Mouse (Mus musculus): ENCODE data around the gene Itih5. TPM values are rescaled to one million over a fixed set of nuclear protein-coding genes. Genes with fewer than 3 reads are reported as not detected.

Itih5 gene
- total RNA-seq, 2 experiments from 2014 or later: 29.6 to 55.8 TPM

GRCm38 (mm10) chr2:10166635-10167034 lies 13.3 kb downstream of the Itih5 start:
- DNase-seq (ENCODE audit: low spot score in 2 of 2): no peak

- DNase-seq (ENCODE audit: low spot score in 2 of 2): no peak
These were observed 13.9 kb downstream of the Itih5 start for GRCm38 (mm10) chr2:10167283-10167682.

- no peak for DNase-seq (ENCODE audit: low spot score in 2 of 2)
These were observed 14.6 kb downstream of the Itih5 start for GRCm38 (mm10) chr2:10168016-10168415.

GRCm38 (mm10) chr2:10169991-10170390 lies 16.6 kb downstream of the Itih5 start:
- no peak for DNase-seq (ENCODE audit: low spot score in 2 of 2)

- DNase-seq (ENCODE audit: low spot score in 2 of 2): no peak
These were observed 40.2 kb downstream of the Itih5 start for GRCm38 (mm10) chr2:10193553-10193952.

- no peak for DNase-seq (ENCODE audit: low spot score in 2 of 2)
These were observed 41.8 kb downstream of the Itih5 start for GRCm38 (mm10) chr2:10195162-10195561.

- DNase-seq (ENCODE audit: low spot score in 2 of 2): peak in 1 of 2 experiments; percentile 14
These were observed 46.0 kb downstream of the Itih5 start for GRCm38 (mm10) chr2:10199326-10199725.

- DNase-seq (ENCODE audit: low spot score in 2 of 2): no peak
These were observed 47.4 kb downstream of the Itih5 start for GRCm38 (mm10) chr2:10200736-10201285.

GRCm38 (mm10) chr2:10204301-10204700 lies 50.9 kb downstream of the Itih5 start:
- no peak for DNase-seq (ENCODE audit: low spot score in 2 of 2)

- no peak for DNase-seq (ENCODE audit: low spot score in 2 of 2)
These were observed 60.1 kb downstream of the Itih5 start for GRCm38 (mm10) chr2:10213468-10213867.

- DNase-seq (ENCODE audit: low spot score in 2 of 2): no peak
These were observed 62.6 kb downstream of the Itih5 start for GRCm38 (mm10) chr2:10215876-10216565.

- no peak for DNase-seq (ENCODE audit: low spot score in 2 of 2)
These were observed 63.3 kb downstream of the Itih5 start for GRCm38 (mm10) chr2:10216566-10217247.

GRCm38 (mm10) chr2:10221862-10222261 lies 68.5 kb downstream of the Itih5 start:
- no peak for DNase-seq (ENCODE audit: low spot score in 2 of 2)

- no peak for DNase-seq (ENCODE audit: low spot score in 2 of 2)
These were observed 73.5 kb downstream of the Itih5 start for GRCm38 (mm10) chr2:10226907-10227306.

- no peak for DNase-seq (ENCODE audit: low spot score in 2 of 2)
These were observed 78.6 kb downstream of the Itih5 start for GRCm38 (mm10) chr2:10231971-10232370.

- DNase-seq (ENCODE audit: low spot score in 2 of 2): no peak
These were observed 83.2 kb downstream of the Itih5 start for GRCm38 (mm10) chr2:10236554-10236953.

- DNase-seq (ENCODE audit: low spot score in 2 of 2): no peak
These were observed 89.6 kb downstream of the Itih5 start for GRCm38 (mm10) chr2:10242970-10243369.

- DNase-seq (ENCODE audit: low spot score in 2 of 2): peak in 1 of 2 experiments; percentile 12
These were observed 97.1 kb downstream of the Itih5 start for GRCm38 (mm10) chr2:10250441-10250840.

GRCm38 (mm10) chr2:10250926-10251325 lies 97.6 kb downstream of the Itih5 start:
- DNase-seq (ENCODE audit: low spot score in 2 of 2): no peak

- no peak for DNase-seq (ENCODE audit: low spot score in 2 of 2)
These were observed 98.1 kb downstream of the Itih5 start for GRCm38 (mm10) chr2:10251466-10251865.

GRCm38 (mm10) chr2:10252016-10252415 lies 98.6 kb downstream of the Itih5 start:
- DNase-seq (ENCODE audit: low spot score in 2 of 2): no peak

- no peak for DNase-seq (ENCODE audit: low spot score in 2 of 2)
These were observed 100.0 kb downstream of the Itih5 start for GRCm38 (mm10) chr2:10253351-10253750.

All from adrenal gland, adult 18-20 months (tissue).